Mouse (Mus musculus) ES-E14 (cell line): ENCODE measurements around the gene Casp8.
"Not testable (repeated sequence)": the region's sequence is repeated elsewhere in the genome, so short reads cannot be mapped to it uniquely, and the experiment has no call there.

Experiments
- CHD2 ChIP-seq: IDR thresholded peaks from 2 replicates; pipeline ENCODE4 v1.6.1; 2014; ENCODE audit warnings: mild to moderate bottlenecking, low read depth, low read length, inconsistent platforms
- HCFC1 ChIP-seq: IDR thresholded peaks from 2 replicates; pipeline ENCODE4 v1.6.1; 2012; ENCODE audit warnings: low read length, inconsistent platforms, borderline replicate concordance; ENCODE audit not compliant: insufficient read depth
- MAFK ChIP-seq: IDR thresholded peaks from 2 replicates; pipeline ENCODE4 v1.6.1; 2014; ENCODE audit warnings: mild to moderate bottlenecking, low read depth, low read length, inconsistent platforms; ENCODE audit not compliant: insufficient read depth
- ZC3H11A ChIP-seq: IDR thresholded peaks from 2 replicates; pipeline ENCODE4 v1.6.1; 2012; ENCODE audit warnings: low read depth, mild to moderate bottlenecking, inconsistent platforms, low read length, borderline replicate concordance
- ZNF384 ChIP-seq: IDR thresholded peaks from 2 replicates; pipeline ENCODE4 v1.6.1; 2012; ENCODE audit warnings: low read depth, low read length, inconsistent platforms

GRCm38 (mm10) chr1:58892386-58892785, 97.2 kb downstream of the Casp8 start:
- not testable (repeated sequence) for TF ChIP-seq MAFK, CHD2, HCFC1, ZC3H11A, ZNF384
